In genomic region chr1:92043989-92044388, GRCm38 (mm10) we compare ENCODE assay signal across 23 mouse cellular contexts.
DNase-seq lines count a peak whose midpoint lies in the region; ATAC-seq and TF ChIP-seq lines count a peak whose summit lies in the region.
"Had no signal": no experiment of that assay in that cellular context is flagged by ENCODE, and none has a peak within 500 bp of the region (broad histone marks: within the 10 kb centered on the region; RNA-seq: fewer than 3 reads in every experiment).

No protein-coding gene starts in this region.

- peak overlapping the region; percentile 70 for H3K27ac ChIP-seq in gastrocnemius, adult 2 months
- H3K27ac ChIP-seq: embryonic facial prominence, embryonic 15.5 days; hindbrain, embryonic 15.5 days; limb, embryonic 13.5 days; liver, embryonic 14.5 days; neural tube, embryonic 15.5 days had no signal

- DNase-seq in cerebellum, postnatal 10 days, result peak; percentile 51 to 54
- DNase-seq in cerebellum, postnatal 4 days (ENCODE audit: low spot score in 2 of 2), result no peak
- DNase-seq in gastrocnemius, adult 2 months, result peak; percentile 63
- no peak for DNase-seq in gastrocnemius, postnatal 4 days (ENCODE audit: low spot score in 2 of 2)
- DNase-seq in kidney, postnatal 14 days, result peak; percentile 6
- no peak for DNase-seq in kidney, adult 18-20 months
- DNase-seq in brain, adult 2 months (ENCODE audit: low read depth, low spot score), result peak; percentile 74
- DNase-seq: cerebellum, adult 11-12 months; heart, adult 18-20 months; heart, postnatal 36 days; kidney, postnatal 10 days; midbrain, embryonic 14.5 days; right cerebral cortex, postnatal 25 days; thymus, postnatal 36 days had no signal

- no peak for ATAC-seq in erythroid progenitor cell, adult 5-6 weeks (replicated peaks; ENCODE audit: low FRiP score, poor library complexity, severe bottlenecking)
- ATAC-seq: intestine, embryonic 16.5 days; lung, postnatal 0 days had no signal

- H3K4me3 ChIP-seq in gastrocnemius, adult 2 months, result no peak overlapping the region
- H3K4me3 ChIP-seq: embryonic facial prominence, embryonic 15.5 days; hindbrain, embryonic 15.5 days; limb, embryonic 13.5 days; myocyte; neural tube, embryonic 15.5 days had no signal

- intact Hi-C loops in gastrocnemius, adult 2 months (cut with DNase I), result no loop called here

- no peak; the same call in 1 of the 2 replicates for TF ChIP-seq CTCF in gastrocnemius, adult 2 months (IDR thresholded peaks at IDR 0.05)

Comparison
In these comparisons a context has a peak if more than half of its experiments do, and no peak if none do; other contexts are left out.
1. DNase-seq: peak in cerebellum, postnatal 10 days (2 of 2), gastrocnemius, adult 2 months (single experiment), kidney, postnatal 14 days (single experiment) and brain, adult 2 months (single experiment); none in cerebellum, postnatal 4 days (0 of 2), gastrocnemius, postnatal 4 days (0 of 2) and kidney, adult 18-20 months (single experiment).